In the genomic region with DNA sequence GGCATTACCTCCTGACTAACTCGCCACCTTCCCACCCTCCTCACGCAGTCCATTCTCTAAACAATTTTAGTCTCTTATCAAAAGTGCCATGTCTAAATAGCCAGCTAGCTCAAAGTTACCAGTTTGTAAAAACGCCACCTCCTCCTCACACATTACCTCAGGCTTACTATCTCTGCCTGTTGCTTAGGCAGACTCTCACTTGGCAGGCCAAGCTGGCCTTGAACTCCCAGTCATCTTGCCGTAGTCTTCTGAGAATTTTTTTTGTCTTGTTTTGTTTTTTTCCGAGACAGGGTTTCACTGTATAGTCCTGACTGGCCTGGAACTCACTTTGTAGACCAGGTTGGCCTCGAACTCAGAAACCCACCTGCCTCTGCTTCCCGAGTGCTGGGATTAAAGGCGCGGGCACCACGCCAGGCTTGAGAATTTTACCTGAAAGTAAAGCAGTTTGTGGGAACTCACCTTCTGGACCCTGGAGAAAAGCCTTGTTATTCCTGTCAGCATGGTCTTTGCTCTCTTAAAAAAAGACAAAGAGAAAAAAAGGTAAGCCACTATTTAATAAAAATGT, we compare ENCODE assay signal across 30 mouse cellular contexts. TPM values are rescaled to one million over a fixed set of nuclear protein-coding genes. Genes with fewer than 3 reads are reported as not detected.
DNase-seq lines count a peak whose midpoint lies in the region; ATAC-seq lines count a peak whose summit lies in the region.
"Had no signal": no experiment of that assay in that cellular context is flagged by ENCODE, and none has a peak within 500 bp of the region (broad histone marks: within the 10 kb centered on the region; RNA-seq: fewer than 3 reads in every experiment).

No protein-coding gene starts in this region.

- no peak overlapping the region for H3K4me3 ChIP-seq in kidney, embryonic 16.5 days (ENCODE audit: low read length)
- H3K4me3 ChIP-seq in kidney, embryonic 14.5 days (ENCODE audit: low read length): no peak overlapping the region
- H3K4me3 ChIP-seq: embryonic facial prominence, embryonic 10.5 days; embryonic facial prominence, embryonic 13.5 days; erythroblast, embryonic 14.5 days; forebrain, embryonic 12.5 days; forebrain, embryonic 15.5 days; heart, embryonic 12.5 days; heart, embryonic 15.5 days had no signal

- no peaks in the 10 kb centered on the region; the same call in 1 of the 2 replicates for H3K4me1 ChIP-seq in kidney, embryonic 16.5 days (ENCODE audit: insufficient read depth, low read length)
- H3K4me1 ChIP-seq in kidney, embryonic 14.5 days (ENCODE audit: control insufficient read depth, insufficient read depth, low read length): no peaks in the 10 kb centered on the region
- H3K4me1 ChIP-seq: heart, embryonic 12.5 days; heart, embryonic 15.5 days had no signal

- WGBS in kidney, embryonic 16.5 days: 92% methylated on average over 10 of the region's 10 CpGs
- 95% methylated on average over 10 of the region's 10 CpGs for WGBS in kidney, embryonic 14.5 days

- intact Hi-C loops in heart, postnatal 36 days (cut with DNase I): loop anchor here (5.0 to 10.0 kb wide), 2 partner anchors 50 to 222 kb away; a partner anchor contains a TSS

- H3K9ac ChIP-seq in kidney, embryonic 16.5 days (replicated peaks; ENCODE audit: low read length): no peak overlapping the region
- no peak overlapping the region for H3K9ac ChIP-seq in kidney, embryonic 14.5 days (ENCODE audit: low read depth, low read length)
- H3K9ac ChIP-seq: embryonic facial prominence, embryonic 13.5 days; forebrain, embryonic 12.5 days; forebrain, embryonic 15.5 days; heart, embryonic 12.5 days; heart, embryonic 15.5 days; hindbrain, embryonic 14.5 days had no signal

- H3K4me2 ChIP-seq in kidney, embryonic 16.5 days (replicated peaks; ENCODE audit: low read depth, low read length): no peak overlapping the region
- H3K4me2 ChIP-seq in kidney, embryonic 14.5 days (replicated peaks; ENCODE audit: low read depth, low read length): no peak overlapping the region
- H3K4me2 ChIP-seq: embryonic facial prominence, embryonic 13.5 days; forebrain, embryonic 12.5 days; forebrain, embryonic 15.5 days; heart, embryonic 12.5 days; heart, embryonic 15.5 days; hindbrain, embryonic 14.5 days had no signal

- DNase-seq in heart, adult 11 months: peak; percentile 83
- no peak for DNase-seq in heart, postnatal 36 days
- DNase-seq in adrenal gland, postnatal 10 days: peak; percentile 26
- peak; percentile 42 for DNase-seq in adrenal gland, postnatal 25 days
- peak; percentile 61 for DNase-seq in testis, postnatal 10 days (ENCODE audit: low spot score)
- DNase-seq in Muller cell, postnatal 12 days (ENCODE audit: inconsistent ontology term): no peak
- DNase-seq: cerebellum, adult 11-12 months; cerebellum, adult 8-10 months; cerebellum, postnatal 10 days; cerebellum, postnatal 36 days; embryo, embryonic 11 days; gastrocnemius, postnatal 10 days; heart, adult 18-20 months; heart, postnatal 10 days; heart, postnatal 4 days had no signal

- H3K36me3 ChIP-seq in kidney, embryonic 16.5 days (ENCODE audit: insufficient read depth, low read length): peaks cover 22% of the 10 kb centered on the region
- peaks cover 43% of the 10 kb centered on the region for H3K36me3 ChIP-seq in kidney, embryonic 14.5 days (ENCODE audit: control insufficient read depth, insufficient read depth, low read length)

- no peak overlapping the region for H3K27ac ChIP-seq in kidney, embryonic 16.5 days (ENCODE audit: low read length)
- no peak overlapping the region for H3K27ac ChIP-seq in kidney, embryonic 14.5 days (ENCODE audit: low read depth, low read length)
- H3K27ac ChIP-seq: embryonic facial prominence, embryonic 10.5 days; embryonic facial prominence, embryonic 13.5 days; forebrain, embryonic 12.5 days; forebrain, embryonic 15.5 days; heart, embryonic 15.5 days; hindbrain, embryonic 14.5 days; hindbrain, postnatal 0 days had no signal

- no peaks in the 10 kb centered on the region for H3K9me3 ChIP-seq in kidney, embryonic 16.5 days (ENCODE audit: low read length)
- H3K9me3 ChIP-seq in kidney, embryonic 14.5 days (ENCODE audit: control insufficient read depth, low read length): no peaks in the 10 kb centered on the region
- H3K9me3 ChIP-seq: embryonic facial prominence, embryonic 10.5 days; embryonic facial prominence, embryonic 13.5 days; forebrain, embryonic 12.5 days; forebrain, embryonic 15.5 days; heart, embryonic 12.5 days; heart, embryonic 15.5 days had no signal

- no peak for ATAC-seq in kidney, embryonic 16.5 days (ENCODE audit: low FRiP score, low TSS enrichment)
- no peak for ATAC-seq in kidney, embryonic 14.5 days (ENCODE audit: low FRiP score, low TSS enrichment)
- ATAC-seq: activated CD4-positive, CD25-positive, alpha-beta regulatory T cell, adult 4 months; CD4-positive, CD25-positive, alpha-beta regulatory T cell, adult 4 months; forebrain, embryonic 15.5 days; hindbrain, postnatal 0 days; inflammation-experienced regulatory T-cells, adult 6 months; intestine, postnatal 0 days had no signal

- H3K27me3 ChIP-seq in kidney, embryonic 16.5 days (ENCODE audit: insufficient read depth, low read length): no peaks in the 10 kb centered on the region
- no peaks in the 10 kb centered on the region for H3K27me3 ChIP-seq in kidney, embryonic 14.5 days (ENCODE audit: control insufficient read depth, insufficient read depth, low read length)
- H3K27me3 ChIP-seq: embryonic facial prominence, embryonic 13.5 days; forebrain, embryonic 12.5 days; forebrain, embryonic 15.5 days; heart, embryonic 12.5 days; heart, embryonic 15.5 days had no signal

RNA-seq across cellular contexts. Expression of a gene that starts 8.0 kb away (rescaled TPM):
- 10 to 100 TPM; 37.7 to 39.9 TPM for total RNA-seq in heart, postnatal 36 days (2021)
- total RNA-seq in adrenal gland, postnatal 10 days (2021): 10 to 100 TPM; 34.4 to 44.4 TPM
- total RNA-seq in adrenal gland, postnatal 25 days (2021): 59.8 and 60.5 TPM in 2 replicates
- 16.6 and 22.1 TPM in 2 replicates for polyA plus RNA-seq in kidney, embryonic 16.5 days (2015; fragmentation: Nextera tagmentation; extraction: Ambion mirVana)
- polyA plus RNA-seq in kidney, embryonic 14.5 days (2014; fragmentation: Nextera tagmentation; extraction: Ambion mirVana): 20.0 and 27.2 TPM in 2 replicates

RNA-seq across cellular contexts. Expression of a gene that starts 8.6 kb away (rescaled TPM):
- 100 to 1,000 TPM; 128 to 152 TPM for total RNA-seq in heart, postnatal 36 days (2021)
- total RNA-seq in adrenal gland, postnatal 10 days (2021): 100 to 1,000 TPM; 114 to 128 TPM
- total RNA-seq in adrenal gland, postnatal 25 days (2021): 119 and 141 TPM in 2 replicates
- polyA plus RNA-seq in kidney, embryonic 16.5 days (2015; fragmentation: Nextera tagmentation; extraction: Ambion mirVana): 161 and 163 TPM in 2 replicates
- 149 and 160 TPM in 2 replicates for polyA plus RNA-seq in kidney, embryonic 14.5 days (2014; fragmentation: Nextera tagmentation; extraction: Ambion mirVana)

RNA-seq across cellular contexts. Expression of a gene that starts 28.6 kb away (rescaled TPM):
- total RNA-seq in heart, postnatal 36 days (2021): 10 to 100 TPM; 14.1 to 15.7 TPM
- total RNA-seq in adrenal gland, postnatal 10 days (2021): 10 to 100 TPM; 23.9 to 27.2 TPM
- total RNA-seq in adrenal gland, postnatal 25 days (2021): 22.9 and 24.5 TPM in 2 replicates
- 61.9 and 69.8 TPM in 2 replicates for polyA plus RNA-seq in kidney, embryonic 16.5 days (2015; fragmentation: Nextera tagmentation; extraction: Ambion mirVana)
- 40.9 and 63.2 TPM in 2 replicates for polyA plus RNA-seq in kidney, embryonic 14.5 days (2014; fragmentation: Nextera tagmentation; extraction: Ambion mirVana)

Comparison
In these comparisons a context has a peak if more than half of its experiments do, and no peak if none do; other contexts are left out.
1. DNase-seq: peak in heart, adult 11 months (single experiment), adrenal gland, postnatal 10 days (single experiment), adrenal gland, postnatal 25 days (single experiment) and testis, postnatal 10 days (single experiment); none in heart, postnatal 36 days (0 of 2) and Muller cell, postnatal 12 days (single experiment).